Comparison of ENCODE assay signal across 19 mouse cellular contexts in genomic region chr13:96849752-96850151, GRCm38 (mm10).
DNase-seq lines count a peak whose midpoint lies in the region; ATAC-seq lines count a peak whose summit lies in the region.
"Had no signal": no experiment of that assay in that cellular context is flagged by ENCODE, and none has a peak within 500 bp of the region (broad histone marks: within the 10 kb centered on the region; RNA-seq: fewer than 3 reads in every experiment).

No protein-coding gene starts in this region.

- ATAC-seq in CD4-positive, CD25-positive, alpha-beta regulatory T cell, adult 4 months = peak; percentile 63
- ATAC-seq: forebrain, embryonic 14.5 days; forebrain, embryonic 16.5 days had no signal

- intact Hi-C loops in heart, postnatal 10 days (cut with DNase I) = loop anchor here (10.0 kb wide), 3 partner anchors 155 to 295 kb away; no protein-coding TSS in a partner anchor

- peak; percentile 14 for DNase-seq in CD4-positive helper T cell, adult 2 months (ENCODE audit: low read depth, low spot score)
- peak; percentile 52 for DNase-seq in induced T-regulatory cell, adult 2 months (ENCODE audit: low read depth)
- DNase-seq in kidney, adult 8-10 months = no peak
- DNase-seq in heart, postnatal 10 days = no peak
- DNase-seq in spleen, postnatal 14 days (ENCODE audit: low spot score in 2 of 2) = no peak
- no peak for DNase-seq in adrenal gland, postnatal 14 days
- DNase-seq: adrenal gland, adult 8-10 months; adrenal gland, postnatal 25 days; B cell, adult 2 months; cerebellum, adult 11 months; cerebellum, adult 18-20 months; cerebellum, adult 8-10 months; cerebellum, adult 9-11 months; cerebellum, postnatal 14 days; cerebellum, postnatal 36 days; embryo, embryonic 11 days had no signal

Comparison
In these comparisons a context has a peak if more than half of its experiments do, and no peak if none do; other contexts are left out.
1. DNase-seq: peak in CD4-positive helper T cell, adult 2 months (single experiment) and induced T-regulatory cell, adult 2 months (single experiment); none in kidney, adult 8-10 months (0 of 2), heart, postnatal 10 days (0 of 2), spleen, postnatal 14 days (0 of 2) and adrenal gland, postnatal 14 days (single experiment).